Mouse (Mus musculus): ENCODE measurements around the gene Wdr46. TPM values are rescaled to one million over a fixed set of nuclear protein-coding genes. Genes with fewer than 3 reads are reported as not detected.

Wdr46 gene
- polyA plus RNA-seq, 1 experiment: 14.9 TPM

GRCm38 (mm10) chr17:33928251-33928947, 12.1 kb upstream of the Wdr46 start:
- DNase-seq (ENCODE audit: low read depth): no peak

DNA sequence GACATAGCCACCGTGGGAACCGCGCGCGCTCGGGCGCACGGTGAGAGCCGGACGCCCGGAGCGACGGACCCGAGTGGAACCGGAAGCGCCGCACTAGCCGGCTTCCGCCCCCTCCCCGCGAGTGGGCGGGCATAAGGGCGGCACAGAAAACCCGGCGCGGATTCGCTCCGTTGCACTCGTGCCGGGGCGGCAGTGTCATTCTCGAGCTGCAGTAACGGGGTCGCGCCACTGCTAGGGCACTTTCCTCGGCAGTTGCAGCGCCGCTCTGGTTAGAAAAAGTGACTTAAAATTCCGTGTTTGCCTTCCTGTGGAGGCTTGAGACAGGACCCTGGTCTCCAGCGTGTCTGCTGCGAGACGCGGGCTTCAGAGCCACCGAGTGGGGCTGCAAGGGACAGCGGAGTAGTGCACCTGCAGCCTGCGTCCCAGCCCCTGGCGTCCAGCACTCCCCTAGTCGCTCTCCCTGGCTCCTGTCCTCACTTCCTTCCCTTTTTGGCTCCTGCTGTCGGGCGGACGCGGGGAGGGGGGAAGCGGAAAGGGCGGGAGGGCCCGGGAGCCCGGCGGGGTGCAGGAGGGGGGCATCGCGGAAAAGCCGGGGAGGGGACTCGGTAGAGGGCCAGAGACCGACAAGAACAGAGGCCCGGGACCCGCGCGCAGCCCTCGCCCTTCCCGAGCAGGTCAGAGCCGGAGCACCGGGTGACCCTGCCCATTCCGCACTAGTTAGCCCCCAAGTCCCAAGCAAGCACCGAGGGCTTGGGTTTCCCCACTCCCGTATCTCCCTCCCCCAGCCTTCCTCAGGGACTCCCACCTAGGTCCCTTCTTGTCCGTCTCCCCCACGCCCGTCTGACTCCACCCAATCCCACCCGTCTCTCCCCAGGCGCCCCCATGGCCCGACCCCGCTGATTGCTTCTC, 10.8 kb upstream of the Wdr46 start, which contains the start of gene Rgl2:
TSS of gene Rgl2 (plus strand) at position 173 of the 909 bp plus-strand sequence.
- DNase-seq (ENCODE audit: low read depth): no peak

DNA sequence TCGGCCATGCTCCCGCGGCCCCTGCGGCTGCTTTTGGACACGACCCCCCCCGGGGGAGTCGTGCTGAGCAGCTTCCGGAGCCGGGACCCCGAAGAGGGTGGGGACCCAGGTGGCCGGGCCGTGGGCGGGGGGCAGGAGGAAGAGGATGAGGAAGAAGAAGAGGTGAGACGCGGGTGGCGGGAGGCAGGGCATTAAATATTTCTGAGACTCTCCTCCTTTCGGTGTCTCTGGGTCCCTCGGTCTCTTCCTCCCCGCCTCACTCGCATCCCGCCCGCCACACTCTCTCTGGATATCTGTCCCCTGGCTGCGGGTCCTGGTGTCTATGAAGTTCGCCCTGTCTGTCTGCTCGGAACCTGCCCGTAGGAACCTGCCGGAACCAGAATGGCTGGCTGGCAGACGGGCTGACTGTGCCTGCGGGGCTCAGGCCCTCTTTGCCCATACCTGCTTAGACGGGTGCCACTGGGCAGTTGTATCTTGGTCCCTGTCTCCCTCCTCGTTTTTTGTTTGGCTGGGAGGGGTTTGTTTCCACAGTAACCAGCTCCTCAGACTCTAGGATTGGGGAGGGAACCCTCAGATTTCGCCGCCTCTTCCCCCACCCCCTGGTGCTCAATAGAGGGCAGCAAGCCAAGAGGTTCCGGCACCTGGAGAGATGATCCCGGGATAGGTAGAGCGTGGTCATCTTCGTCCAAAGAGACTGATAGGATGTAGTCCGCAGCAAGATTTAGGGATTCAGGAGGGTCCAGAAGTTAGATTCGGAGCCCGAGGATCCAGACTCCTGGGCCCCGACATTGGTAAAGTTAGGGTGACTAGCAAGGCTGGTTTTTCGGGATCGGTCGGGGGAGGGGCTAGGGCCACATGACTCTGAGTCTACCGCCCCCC, 9.9 kb upstream of the Wdr46 start:
- no peak for DNase-seq (ENCODE audit: low read depth)

- no peak for DNase-seq (ENCODE audit: low read depth)
These were observed 9.1 kb upstream of the Wdr46 start for GRCm38 (mm10) chr17:33931159-33931866.

DNA sequence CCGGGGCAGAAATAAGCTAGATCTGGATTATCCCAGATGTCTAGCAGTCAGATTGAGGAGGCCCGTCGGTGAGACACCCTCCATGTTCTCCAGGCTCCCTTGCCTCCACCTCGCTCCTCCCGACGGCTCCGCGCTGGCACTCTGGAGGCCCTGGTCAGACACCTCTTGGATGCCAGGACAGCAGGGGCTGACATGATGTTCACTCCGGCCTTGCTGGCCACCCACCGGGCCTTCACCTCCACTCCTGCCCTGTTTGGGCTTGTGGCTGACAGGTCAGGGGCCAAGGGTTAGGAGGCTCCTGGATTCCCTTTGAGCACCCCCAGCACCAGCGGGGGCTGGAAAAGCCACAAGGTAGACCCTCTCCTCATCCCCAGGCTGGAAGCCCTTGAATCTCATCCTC, 8.5 kb upstream of the Wdr46 start:
- DNase-seq (ENCODE audit: low read depth): no peak

- no peak for DNase-seq (ENCODE audit: low read depth)
These were observed 8.0 kb upstream of the Wdr46 start for GRCm38 (mm10) chr17:33932448-33932847.

- DNase-seq (ENCODE audit: low read depth): no peak
These were observed 7.5 kb upstream of the Wdr46 start for GRCm38 (mm10) chr17:33932970-33933369.

DNA sequence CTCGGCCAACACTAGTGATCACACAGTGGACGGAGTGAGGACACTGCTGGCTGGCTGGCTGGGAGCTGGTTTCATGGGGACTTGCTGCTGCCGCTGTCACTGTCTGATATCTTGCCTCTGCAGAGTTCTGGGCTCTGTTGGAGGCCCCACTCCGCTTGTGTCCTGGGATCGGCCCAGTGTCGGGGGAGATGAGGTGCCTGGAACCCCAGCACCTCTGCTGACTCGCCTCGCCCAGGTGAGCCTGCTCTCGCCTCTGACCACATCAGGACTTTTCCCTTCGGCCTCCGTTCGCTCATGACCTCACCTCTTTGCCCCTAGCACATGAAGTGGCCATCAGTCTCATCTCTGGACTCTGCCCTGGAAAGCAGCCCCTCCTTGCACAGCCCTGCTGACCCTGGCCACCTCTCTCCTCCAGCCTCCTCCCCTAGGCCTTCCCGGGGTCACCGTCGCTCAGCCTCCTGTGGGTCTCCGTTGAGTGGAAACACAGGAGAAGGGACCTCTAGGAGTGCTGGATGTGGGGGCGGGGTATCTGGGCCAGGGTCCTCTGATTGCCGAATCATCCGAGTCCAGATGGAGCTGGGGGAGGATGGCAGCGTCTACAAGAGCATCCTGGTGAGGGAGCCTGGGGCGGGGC, 4.9 kb upstream of the Wdr46 start:
- no peak for DNase-seq (ENCODE audit: low read depth)

GRCm38 (mm10) chr17:33936993-33937392, 3.5 kb upstream of the Wdr46 start:
- DNase-seq (ENCODE audit: low read depth): no peak

DNA sequence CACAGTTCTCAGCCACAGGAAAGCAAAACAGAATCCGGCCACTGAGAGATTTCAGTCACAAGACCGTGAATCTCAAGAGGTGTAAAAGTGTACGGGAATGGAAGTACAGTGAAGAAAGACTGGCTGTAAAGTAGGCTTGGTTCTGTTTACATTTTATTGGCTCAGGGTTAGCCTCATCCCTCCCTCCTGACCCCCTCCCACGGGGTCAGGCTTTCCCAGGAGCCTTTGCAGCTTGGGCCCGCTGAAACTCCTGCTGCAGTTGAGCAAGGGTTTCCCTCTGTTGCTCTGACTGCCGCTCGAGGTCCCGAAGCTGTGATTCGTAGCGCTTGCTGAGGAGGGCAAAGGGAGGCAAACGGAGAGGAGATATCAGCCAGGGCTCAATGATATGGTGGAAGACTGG, 1.7 kb upstream of the Wdr46 start:
- DNase-seq (ENCODE audit: low read depth): no peak

- no peak for DNase-seq (ENCODE audit: low read depth)
These were observed 521 bp downstream of the Wdr46 start for GRCm38 (mm10) chr17:33940981-33941380.

DNA sequence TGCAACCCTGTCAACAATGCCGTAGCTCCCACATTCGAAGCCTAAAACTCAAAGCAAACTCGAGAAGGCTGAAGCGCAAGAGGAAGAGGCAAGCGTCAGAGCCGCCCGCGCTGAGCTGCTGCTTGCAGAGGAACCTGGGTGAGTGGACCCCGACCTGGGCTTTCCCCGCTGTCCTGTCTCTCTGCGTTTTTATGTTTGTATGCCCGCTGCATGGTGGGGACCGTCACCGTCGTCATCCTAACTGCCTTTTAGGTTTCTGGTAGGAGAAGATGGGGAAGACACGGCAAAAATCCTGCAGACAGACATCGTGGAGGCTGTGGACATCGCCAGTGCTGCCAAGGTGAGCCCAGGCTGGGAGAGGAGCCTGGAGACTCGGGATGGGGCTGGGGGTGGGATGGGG, 921 bp downstream of the Wdr46 start:
- no peak for DNase-seq (ENCODE audit: low read depth)

DNA sequence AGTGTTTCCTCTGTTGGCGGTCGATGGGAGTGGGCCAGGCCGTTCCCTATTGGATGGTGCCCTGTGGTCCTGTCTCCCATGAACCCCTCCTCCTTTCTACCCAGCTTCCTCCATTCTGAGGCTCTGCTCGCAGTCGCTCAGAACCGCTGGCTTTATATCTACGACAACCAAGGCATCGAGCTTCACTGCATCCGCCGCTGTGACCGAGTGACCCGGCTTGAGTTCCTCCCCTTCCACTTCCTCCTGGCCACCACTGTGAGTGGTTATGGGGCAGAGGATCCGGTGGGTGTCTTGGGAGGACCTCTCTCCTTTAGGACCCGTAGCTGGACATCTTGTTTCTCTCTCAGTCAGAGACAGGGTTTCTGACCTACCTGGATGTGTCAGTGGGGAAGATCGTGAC, 3.0 kb downstream of the Wdr46 start:
- DNase-seq (ENCODE audit: low read depth): no peak

DNA sequence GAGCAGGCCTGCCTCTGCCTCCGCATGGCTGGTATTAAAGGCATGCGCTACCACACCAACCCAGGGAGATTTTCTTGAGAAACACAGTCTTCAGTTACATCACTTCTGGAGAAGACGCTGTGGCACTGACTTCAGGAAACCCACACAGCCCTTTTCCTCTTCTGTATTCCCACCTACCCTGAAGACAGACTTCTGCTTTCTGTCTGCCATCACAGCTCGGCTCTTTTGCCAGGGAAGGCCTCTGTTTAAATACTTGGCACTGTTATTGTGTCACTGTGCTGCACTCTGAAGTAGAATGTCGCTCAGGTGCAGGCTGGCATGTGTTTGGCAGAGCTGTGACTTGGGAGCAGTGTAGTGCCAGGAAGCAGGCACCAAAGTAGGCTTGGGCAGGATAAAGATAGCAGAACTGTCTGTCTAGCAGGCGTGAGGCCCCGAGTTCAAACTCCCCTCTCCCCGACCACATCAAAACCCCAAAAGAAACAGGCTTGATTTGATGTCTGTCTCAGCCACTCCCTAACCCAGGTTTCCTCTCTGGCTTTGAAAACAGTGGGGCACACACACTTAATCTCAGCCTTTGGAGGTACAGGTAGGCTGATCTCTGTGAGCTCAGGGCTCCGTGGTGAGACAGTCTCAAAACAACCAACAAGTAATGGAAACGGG, 7.1 kb downstream of the Wdr46 start:
- DNase-seq (ENCODE audit: low read depth): no peak

- DNase-seq (ENCODE audit: low read depth): no peak
These were observed 7.8 kb downstream of the Wdr46 start for GRCm38 (mm10) chr17:33948090-33948904.

- DNase-seq (ENCODE audit: low read depth): no peak
These were observed 8.6 kb downstream of the Wdr46 start for GRCm38 (mm10) chr17:33948905-33949537.

- DNase-seq (ENCODE audit: low read depth): no peak
These were observed 9.7 kb downstream of the Wdr46 start for GRCm38 (mm10) chr17:33950131-33950625.

DNA sequence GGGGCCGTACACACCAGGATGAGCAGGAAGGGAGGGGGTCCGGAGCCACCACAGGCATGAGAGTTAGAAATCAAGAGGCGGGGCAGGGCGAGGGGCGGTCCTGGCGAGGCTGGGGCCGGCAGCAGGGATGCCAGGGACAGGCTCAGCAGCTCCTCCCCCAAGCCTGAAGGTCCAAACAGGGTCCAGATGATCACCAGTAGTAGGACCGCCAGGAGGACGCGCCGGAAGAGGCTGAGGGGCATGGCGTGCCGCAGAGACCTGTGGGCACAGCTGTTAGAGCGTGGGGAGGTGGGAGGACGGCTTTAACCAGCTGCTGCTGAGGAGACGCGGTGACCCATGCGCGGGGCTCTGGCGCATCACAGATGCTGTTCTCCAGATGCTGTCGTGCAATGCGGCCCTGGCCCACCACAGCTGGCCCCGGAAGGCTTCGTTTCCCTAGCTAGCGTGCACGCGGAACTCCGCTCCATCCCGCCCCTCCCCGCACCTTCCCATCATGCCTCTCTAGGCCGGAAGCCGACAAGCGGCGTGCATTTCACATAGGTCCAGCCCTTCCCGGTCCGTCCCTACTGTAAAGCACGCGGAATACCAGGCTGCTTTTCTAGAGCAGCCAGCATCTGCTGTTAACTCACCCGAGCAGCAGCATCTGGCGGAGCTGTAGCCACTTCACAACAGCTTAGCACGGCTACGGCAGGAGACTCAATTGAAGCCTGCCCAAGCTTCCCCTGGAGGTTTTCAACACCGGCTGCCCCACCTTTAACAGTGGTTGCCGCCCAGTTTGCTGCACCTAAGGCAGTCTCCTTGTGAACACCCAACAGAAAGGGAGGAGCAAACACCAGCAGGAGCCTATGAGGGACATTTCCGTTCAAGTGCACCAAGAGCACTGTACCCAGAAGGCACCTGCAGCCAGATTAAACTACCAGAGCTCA, 10.8 kb downstream of the Wdr46 start, which contains the start of gene B3galt4:
TSS of gene B3galt4 (minus strand) at position 468 of the 926 bp plus-strand sequence.
- DNase-seq (ENCODE audit: low read depth): no peak
